Mouse (Mus musculus) frontal cortex, postnatal 36 days (tissue): ENCODE results near the gene Acat1.

ENCODE experiments used
- DNase-seq, 2 experiments: peaks; one replicate each; pipeline ENCODE4 v3.0.0; 2022; ENCODE audit warnings: low spot score in 2 of 2

The Acat1 gene

DNA sequence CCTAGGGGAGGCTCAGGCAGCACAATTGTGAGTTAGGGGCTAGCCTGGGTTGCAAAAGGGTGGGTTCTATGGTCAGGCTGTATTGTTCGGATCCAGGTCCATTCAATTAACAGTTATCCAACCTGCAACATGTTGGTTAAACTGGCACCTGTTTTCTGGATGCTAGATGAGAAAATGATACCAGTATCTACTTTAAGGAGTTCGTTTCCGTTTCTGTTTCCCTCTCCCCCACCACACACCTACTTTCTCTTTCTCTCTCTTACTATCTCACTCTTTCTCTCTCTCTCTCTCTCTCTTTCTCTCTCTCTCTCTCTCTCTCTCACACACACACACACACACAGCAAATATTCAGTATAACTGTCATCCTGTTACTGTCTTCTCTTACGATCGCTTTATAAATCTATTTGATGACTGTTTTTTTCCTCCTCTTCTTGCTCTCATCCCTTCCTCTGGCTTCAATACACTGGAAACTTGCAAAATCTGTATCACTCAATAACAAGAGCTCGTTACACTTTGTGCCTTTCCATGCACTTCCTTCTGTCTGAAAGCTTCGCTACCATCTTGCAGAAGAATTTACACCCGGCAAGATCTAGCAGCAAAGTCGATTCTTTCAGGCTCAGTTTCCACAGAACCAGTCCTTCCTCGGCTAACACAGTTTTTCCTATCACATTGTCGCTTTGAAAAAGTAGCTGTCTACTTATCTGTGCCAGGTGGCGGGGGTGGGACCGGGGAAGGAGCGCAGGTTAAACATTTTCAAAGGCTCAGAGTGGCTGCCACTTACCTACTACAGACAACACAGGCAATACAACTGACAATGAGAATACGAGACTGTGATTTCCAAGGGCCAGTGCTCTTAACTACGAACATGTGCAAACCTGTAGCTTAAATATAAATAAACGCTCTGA lies 74.5 kb downstream of the Acat1 start:
- peak in 1 of 2 experiments; percentile 4 for DNase-seq
